Mouse (Mus musculus) small intestine, adult 2 months (tissue): ENCODE results near the gene Cbfb.

Source experiments
- CTCF ChIP-seq: fragments of 200-500 bp; IDR thresholded peaks from 2 replicates; pipeline ENCODE4 v1.5.1; 2012; ENCODE audit warnings: low read depth, mild to moderate bottlenecking, control low read depth, inconsistent platforms, low read length, moderate library complexity, mixed read lengths; ENCODE audit not compliant: insufficient replicate concordance, insufficient read length; ENCODE audit errors: extremely low read depth
- POLR2A ChIP-seq: fragments of 200-500 bp; IDR thresholded peaks from 2 replicates; pipeline ENCODE4 v1.6.1; 2012; ENCODE audit warnings: low read depth, mild to moderate bottlenecking, control low read depth, inconsistent platforms, low read length, moderate library complexity

DNA sequence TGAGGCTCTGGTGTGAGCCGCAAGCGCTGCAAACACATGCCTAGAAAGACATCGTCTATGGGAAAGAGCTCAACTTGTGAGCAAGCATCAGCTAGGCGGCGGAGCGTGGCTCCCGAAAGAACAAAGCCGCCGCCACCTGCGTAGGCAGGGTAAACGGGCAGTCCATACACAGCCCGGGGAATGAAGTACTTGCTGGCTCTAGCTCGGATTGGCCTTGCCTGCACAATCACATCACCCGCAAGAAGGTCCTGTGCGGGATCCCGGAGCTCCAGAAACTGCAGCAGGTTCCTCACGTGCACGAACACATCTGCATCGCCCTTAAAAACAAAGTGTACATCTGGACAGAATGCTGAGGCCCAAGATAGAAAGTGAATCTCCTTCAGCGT is 83.3 kb downstream of the Cbfb start:
- TF ChIP-seq CTCF (no peak), POLR2A (no peak)
